Mouse (Mus musculus) E14TG2a.4 (cell line): ENCODE results near the gene Atxn1.

Experiments
- CTCF ChIP-seq: conservative IDR thresholded peaks from 2 replicates; pipeline ENCODE4 v1.5.1; 2014; ENCODE audit warnings: low read length
- NANOG ChIP-seq: IDR thresholded peaks from 2 replicates; pipeline ENCODE4 v1.6.1; 2014; ENCODE audit warnings: borderline replicate concordance, low read length, mixed read lengths
- POU5F1 ChIP-seq: IDR thresholded peaks from 2 replicates; pipeline ENCODE4 v1.6.1; 2014; ENCODE audit warnings: low read length, borderline replicate concordance

- TF ChIP-seq CTCF (no peak), NANOG (no peak), POU5F1 (no peak)
Observed at GRCm38 (mm10) chr13:45850181-45850974, 114.4 kb downstream of the Atxn1 start.
